Mouse (Mus musculus) layer of hippocampus, postnatal 14 days (tissue): ENCODE measurements around the gene Zfp871. TPM values are rescaled to one million over a fixed set of nuclear protein-coding genes. Genes with fewer than 3 reads are reported as not detected.

ENCODE experiments used
- DNase-seq, 2 experiments: peaks; one replicate each; pipeline ENCODE4 v3.0.0; 2021 to 2022; ENCODE audit warnings: low spot score in 2 of 2, mixed read lengths in 1 of 2
- long read RNA-seq, 2 experiments: library from polyadenylated mRNA; stranded (forward); transcript quantifications; one replicate each; pipeline ENCODE4 v2.0.0; 2021
- total RNA-seq, 2 experiments: library from RNA; stranded (reverse); gene quantifications; 2 replicates each; pipeline ENCODE4 v1.2.3; 2021

Zfp871 gene
- 10 to 100 TPM; 80.3 to 82.6 TPM for total RNA-seq
- long read RNA-seq, experiment 1, full-length matches to known transcripts = 2 of 5 reads
- long read RNA-seq, experiment 1, partial matches to known transcripts = 0 of 5 reads
- long read RNA-seq, experiment 1, other reads (novel, unspliced or antisense) = 3 of 5 reads
- long read RNA-seq, experiment 2, full-length matches to known transcripts = 1 of 4 reads
- long read RNA-seq, experiment 2, partial matches to known transcripts = 0 of 4 reads
- long read RNA-seq, experiment 2, other reads (novel, unspliced or antisense) = 3 of 4 reads

DNA sequence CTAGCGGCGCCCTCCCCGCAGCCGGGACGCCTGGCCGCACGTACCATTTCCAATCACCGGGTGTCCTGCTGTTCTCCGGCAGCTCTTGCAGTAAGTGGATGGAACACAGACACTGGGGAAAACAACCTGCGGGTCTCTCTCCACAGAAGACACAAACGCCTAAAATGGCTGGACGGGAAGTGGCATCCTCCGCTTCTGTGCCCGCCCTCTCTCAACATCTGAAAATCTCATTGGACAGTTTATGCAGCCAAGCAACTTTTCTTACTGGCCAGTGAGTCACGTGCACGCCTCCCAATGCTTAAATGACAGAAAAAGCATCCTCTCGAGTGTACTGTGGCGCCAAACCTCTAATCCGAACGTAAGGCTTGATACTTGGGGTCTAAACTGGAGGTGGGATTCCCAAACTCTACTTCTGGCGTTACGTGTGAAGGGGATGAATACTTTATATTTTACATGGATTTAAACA is at the start of gene Zfp871:
Gene Zfp871 (minus strand): TSS at position 194 of the 466 bp plus-strand sequence.
- peak; percentile 87 to 96 for DNase-seq

DNA sequence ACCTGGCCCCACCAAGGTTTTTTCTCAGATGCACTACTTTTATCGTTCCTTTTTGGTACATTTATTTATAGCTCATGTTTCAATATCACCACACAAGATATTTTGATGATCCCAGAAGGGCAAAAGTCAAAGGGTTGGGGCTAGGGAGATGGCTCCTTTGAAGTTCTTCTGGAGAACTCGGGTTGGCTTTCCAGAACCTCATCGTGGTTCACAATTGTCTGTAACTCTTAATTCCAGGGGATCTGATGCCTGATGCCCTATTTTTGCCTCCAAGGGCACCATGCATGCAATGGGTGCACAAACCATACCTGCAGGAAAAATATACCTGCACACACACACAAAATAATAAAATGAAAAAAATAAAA is 42.3 kb upstream of the Zfp871 start:
- no peak for DNase-seq

DNA sequence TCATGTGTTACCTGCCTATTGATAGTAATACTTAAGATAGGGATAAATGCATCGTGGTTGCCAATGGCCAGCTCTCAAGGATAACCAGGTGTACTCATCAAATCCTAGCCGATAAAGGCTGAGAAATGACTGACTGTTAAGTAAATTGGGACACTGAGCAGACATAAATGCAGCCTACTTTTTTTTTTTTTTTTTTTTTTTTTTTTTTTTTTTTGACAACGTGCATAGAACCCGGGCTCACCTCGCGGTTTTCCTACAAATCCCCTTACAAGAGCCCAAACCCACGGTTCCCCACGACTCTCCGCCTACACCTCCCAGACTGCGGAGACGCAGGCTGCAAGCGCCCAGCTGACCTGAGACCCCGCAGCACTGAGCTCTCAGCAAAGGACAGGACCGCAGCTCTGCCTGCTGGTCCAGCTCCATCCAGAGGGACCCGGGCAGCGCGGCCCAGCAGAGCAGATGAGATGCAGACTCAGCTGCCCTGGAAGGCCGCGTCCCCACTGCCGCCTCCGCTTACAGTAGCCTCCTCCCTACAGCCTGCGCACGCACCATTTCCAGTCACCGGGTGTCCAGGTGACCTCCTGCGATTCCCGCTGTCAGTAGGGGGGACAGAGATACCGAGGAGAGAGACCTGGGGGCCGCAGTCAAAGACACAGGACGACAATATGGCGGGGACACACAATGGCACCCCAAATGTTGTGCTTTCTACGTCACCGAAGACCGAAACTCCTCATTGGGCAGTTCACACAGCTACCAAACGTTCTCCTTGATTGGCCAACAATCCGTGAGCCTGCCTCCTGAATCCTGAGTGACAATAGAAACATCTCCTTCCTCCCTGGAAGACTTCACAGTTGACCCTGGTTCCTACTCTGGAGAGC is 41.7 kb upstream of the Zfp871 start, which contains the start of gene Zfp799:
Gene Zfp799 (minus strand): TSS at position 722 of the 878 bp plus-strand sequence.
- DNase-seq = peak; percentile 79 to 89

DNA sequence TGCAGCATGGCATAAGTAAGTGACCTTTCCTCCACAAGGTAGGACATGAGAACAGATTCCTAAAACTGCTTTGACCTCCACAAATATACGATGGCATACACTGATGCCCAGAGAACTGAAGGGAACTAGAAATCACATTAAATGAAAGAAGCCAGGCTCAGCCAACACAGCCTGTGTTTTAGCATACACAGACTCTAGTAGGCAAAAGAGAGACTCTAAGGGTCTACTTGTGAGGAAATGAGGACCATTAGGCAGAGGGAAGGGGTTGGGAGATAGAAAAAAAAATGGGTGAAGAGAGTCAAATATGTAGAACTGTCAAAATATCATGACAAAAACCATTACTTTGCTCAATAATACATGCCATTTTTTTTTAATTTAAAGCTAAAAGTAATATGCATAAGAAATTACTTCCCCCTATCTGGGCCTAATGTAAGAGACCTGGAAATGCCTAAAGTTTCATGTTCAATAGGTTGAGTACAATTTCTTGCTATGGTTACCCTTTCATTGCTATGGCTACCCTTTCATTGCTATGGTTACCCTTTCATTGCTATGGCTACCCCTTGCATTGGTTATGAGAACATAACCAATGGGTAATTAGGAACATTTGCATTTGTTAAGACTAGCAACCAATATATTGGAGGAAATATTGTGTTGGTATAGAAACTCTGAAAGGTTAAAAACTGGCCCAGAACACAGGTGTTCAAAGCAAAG is 28.1 kb upstream of the Zfp871 start:
- DNase-seq = no peak

DNA sequence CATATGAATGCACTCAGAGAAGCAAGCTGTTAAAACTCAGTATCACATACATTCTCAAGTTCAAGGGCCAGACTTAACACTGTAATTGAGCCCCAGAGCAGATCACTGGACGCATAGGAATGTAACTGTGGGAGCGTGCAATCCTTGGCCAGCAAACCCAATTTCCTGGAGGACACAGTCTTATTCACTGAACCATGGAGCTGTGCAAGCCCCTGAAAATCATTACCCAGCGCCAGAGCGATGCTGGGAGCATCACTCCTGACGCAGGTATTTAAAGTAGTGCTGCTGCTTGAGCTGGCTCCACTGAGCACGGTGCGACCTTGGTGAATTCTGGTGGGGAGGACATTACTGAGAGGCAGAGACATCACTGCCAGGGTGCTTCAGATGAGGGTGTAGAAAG is 26.0 kb upstream of the Zfp871 start:
- DNase-seq = no peak

DNA sequence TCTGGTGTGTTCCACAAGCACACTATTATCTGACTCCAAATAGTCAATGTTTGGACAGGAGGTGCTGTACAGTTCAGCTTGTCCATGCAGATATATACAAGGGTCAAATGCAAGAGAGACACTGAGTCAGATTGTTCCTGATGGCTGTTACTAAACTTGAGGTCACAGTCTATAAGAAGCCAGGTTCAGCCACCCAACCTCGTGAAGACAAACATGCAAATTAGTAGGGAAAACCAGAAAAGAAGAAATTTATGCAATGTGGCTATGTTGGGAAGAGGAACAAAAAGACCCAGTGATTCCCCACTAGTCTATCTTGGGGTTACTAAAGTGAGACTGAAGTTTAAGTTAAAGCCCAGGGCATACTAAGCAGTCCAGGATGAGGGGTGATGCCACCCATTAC is 22.6 kb upstream of the Zfp871 start:
- DNase-seq = no peak

DNA sequence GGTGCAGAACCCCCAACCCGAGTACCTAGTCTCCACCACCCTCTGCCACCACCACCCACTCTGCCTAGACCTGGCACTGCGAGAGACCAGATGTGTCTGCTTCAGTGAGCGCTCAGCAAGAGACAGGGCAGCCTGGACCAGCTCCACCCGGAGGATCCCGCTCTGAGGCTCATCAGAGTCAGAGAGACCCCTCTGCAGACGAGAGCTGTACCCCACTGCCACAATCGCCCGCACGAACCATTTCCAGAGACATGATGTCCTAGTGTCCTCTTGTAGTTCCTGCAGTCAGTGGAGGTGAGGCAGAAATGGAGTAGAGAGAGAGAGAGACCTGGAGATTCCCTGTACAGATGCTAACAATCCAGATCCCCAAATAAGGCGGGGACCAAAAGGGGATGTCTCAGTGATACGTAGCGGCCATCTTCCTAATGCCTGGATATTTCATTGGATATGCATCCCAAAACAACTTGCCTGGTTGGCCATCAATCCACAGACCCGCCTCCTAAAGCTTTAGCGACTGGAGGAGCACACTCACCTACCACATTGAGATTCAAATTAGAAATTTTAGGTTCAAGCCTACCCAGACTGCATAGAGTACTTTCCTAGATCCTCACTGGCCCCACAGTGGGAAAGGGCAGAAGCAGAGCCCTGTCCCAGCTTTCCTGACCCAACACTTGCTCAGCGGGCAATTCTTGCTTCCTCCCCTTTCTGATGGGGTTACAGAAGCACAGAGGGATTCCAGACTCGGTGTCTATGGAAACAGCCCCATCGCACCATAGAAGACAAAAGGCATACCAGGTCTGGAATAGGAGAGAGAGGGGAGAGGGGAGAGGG is 21.7 kb upstream of the Zfp871 start, which contains the start of gene Zfp811:
Gene Zfp811 (minus strand): TSS at position 388 of the 831 bp plus-strand sequence.
- peak; percentile 56 to 81 for DNase-seq

DNA sequence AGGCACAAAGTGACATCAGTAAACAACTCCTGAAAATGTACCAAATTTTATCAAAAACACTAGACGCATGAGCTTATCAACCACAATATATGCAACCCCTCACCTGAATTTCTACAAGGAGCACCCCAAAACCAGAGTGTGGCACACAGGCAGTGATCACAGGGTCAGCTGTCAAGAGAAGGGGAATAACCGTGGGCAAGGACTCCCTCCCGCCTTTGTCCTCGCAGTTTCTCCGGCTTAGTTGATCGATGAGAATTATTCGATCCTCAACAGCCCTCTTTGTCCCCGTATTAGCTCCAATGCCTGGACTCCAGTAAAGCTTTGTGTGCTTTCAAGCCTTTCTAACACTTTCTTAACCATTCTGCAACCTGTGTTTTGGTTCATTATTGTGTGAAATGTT is 20.8 kb upstream of the Zfp871 start:
- DNase-seq = peak in 1 of 2 experiments; percentile 26

DNA sequence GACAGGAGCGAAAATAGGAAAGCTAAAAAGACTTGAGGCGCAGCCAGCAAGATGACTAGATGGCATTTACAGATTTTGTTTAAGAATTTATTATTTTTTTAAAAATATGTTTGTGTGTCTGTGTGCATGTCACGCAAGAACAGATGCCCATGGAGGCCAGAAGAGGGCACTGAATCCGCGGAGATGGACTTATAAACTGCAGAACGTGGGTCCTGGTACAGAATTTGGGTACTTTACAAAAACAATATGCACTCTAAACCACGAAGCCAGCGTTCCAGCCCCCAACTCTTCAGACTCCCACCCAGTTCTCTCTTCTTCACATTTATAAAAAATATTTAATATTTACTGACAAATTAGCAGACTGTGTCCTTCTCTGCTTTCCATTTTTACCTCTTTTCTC is 1.2 kb upstream of the Zfp871 start:
- DNase-seq = no peak

DNA sequence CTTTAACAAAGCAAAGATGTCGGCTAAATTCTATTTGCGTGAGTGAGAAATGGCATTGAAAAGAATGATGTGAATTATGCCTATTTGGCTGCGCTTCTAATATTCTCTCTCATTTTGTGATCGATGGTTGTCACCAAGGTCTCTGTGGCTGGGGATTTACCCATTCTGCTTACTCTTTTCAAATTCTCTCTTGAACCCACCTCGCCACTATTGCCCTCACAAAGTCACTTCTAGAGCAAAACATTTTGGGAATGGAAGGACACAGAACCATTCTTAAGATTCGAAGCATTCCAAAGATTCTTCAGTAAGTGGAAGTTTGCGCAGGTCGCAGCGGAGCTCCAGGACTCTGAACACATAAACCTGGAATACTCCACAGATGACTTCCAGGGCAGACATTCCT is 489 bp upstream of the Zfp871 start:
- DNase-seq = no peak

DNA sequence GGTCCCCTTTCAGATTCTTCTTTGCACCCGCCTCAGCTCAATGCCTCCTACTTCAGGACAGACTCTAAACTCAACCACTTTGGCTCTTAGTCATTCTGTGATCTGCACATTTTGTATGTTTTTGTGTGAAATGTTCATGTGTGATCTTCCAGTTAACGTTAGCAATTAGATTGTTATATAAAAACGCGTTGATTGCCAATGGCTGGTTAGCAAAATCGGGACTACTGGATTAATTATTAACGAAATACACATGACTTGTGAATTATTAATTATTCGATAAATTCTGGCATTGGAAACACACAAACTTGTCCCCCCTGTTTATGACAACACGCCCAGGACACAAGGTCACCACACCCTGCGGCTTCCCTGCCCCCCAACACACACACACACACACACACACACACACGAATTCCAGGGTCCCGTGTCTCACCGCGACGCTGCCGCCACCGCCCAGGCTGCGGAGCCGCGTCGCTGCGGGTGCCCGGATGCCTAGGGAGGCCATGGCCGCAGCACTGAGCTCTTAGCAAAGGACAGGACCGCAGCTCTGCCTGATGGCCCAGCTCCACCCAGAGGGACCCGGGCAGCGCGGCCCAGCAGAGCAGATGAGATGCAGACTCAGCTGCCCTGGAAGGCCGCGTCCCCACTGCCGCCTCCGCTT is 522 bp downstream of the Zfp871 start:
- DNase-seq = peak in 1 of 2 experiments; percentile 29

DNA sequence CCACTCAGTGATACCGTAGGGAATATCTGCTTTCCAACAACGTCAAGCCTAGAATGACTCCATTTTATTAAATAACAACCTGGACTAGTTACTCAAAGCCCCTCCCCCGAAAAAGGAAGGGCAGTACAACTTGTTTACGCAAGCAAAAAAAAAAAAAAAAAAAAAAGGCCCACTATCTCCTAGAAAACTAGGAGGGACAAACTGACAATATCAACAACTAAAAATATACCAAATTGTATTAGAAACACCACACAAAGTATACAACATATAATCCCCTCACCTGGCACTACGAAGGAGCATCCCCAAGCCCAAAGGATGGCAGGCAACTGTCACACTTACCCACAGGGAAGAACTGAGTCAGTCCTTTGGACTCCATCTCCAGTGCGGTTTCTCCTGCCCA is 1.1 kb downstream of the Zfp871 start:
- no peak for DNase-seq

DNA sequence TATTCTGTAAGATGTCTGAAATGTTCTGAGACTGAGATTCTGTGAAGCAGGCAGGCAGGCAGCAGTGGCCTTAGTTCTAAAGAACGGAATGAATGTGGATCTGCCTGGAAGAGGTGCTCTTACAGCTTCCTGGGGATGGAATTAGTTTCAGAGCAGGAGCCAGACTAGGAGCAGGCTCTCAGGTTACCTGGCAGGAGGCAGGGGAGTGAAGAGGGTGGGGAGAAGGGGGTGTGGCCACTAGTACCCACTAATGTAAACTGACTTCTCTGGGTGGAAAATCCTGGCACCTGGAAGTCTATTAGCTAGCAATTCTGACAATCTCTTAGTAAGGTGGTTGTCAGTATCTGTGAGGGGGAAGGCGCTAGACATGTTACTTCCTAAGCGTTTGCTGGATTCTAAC is 2.4 kb downstream of the Zfp871 start:
- DNase-seq = no peak

DNA sequence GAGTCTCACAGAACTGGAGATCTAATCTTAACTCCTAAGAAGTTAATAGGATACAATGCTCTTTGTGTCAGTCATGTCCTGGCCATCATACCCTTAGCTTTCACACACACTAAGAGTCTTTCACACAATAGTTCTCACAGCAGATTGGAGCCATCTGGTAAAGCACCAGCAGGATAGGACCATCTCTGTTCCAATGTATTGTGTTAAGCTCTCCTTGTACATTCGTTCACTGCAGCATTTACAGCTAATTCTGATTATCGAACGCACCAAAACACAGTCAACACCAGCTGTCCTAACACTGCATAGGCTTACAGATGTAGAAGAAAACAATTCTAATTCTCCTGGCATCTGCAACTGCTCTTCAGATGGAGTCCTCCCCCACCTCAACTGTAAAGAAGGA is 10.5 kb downstream of the Zfp871 start:
- DNase-seq = peak; percentile 12 to 62

DNA sequence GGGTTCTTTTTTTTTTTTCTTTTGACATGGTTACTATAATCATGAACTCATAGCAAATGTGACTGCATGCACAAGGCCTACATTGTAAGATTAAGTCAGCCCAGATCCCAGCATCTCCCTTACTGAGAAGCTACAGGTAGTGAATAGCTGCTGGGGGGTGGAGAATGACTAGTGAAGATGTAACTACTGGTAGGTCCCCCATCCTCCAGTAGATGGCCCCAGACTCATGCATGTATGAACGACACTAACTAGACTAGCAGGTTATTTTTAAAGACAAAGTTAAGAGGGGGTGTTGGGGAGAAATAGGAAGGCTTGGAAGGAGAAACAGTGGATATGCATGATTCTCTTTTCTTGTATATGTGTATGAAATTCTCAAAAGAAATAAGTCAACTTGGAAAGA is 16.9 kb downstream of the Zfp871 start:
- DNase-seq = no peak

DNA sequence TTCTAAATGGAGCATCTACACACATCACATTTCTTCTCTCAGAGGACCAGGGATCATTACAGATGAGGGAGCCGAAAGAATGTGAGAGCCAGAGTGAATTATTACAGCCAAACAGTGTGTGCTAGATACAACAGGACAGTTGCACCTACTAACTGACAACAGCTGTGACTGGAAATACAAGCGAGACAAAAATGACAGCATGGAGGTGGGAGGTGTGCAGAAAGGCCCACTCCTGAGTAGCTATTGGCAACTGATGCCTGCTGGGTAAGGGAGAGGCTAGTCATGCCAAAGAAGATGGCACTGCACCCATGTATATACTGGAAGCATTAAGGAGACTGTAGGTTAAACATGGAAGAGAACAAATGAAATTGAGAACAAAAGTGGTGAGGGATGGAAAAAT is 21.7 kb downstream of the Zfp871 start:
- no peak for DNase-seq

DNA sequence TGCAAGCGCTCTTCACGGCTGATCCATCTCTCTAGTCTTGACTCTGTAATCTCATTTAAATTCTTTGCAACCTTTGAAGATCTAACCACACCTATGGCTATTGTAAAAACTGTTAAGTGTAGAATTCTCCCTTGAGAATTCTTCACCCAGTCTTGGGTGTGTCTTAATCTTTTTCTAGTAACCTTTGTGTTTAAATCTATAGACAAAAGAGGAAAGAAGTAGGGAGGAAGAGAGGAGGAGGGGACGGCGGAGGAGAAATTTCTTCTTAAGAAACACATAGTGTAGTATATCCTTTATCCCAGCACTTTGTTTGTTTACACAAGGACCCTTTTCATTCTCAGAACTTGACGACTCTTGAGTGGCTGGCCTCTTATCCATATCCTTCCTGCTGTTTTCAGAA is 30.8 kb downstream of the Zfp871 start:
- DNase-seq = no peak

DNA sequence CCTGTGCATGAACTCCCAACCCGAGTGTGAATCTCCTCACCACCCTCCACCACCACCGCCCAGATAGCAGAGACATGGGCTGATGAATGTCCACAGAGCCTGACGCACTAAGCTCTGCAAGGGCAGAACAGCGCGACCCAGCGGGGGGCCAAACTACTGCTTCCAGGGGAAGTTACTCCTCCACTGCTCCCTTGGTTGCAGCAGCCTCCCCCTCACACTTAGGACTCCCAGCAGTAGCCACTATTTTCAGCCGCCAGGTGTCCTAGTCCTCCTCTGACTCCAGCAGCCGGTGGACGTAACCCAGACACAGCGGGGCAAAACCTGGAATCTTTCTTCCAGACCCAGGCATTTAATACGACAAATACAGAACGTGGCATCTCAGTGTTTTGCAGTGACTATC is 34.5 kb downstream of the Zfp871 start:
- no peak for DNase-seq

DNA sequence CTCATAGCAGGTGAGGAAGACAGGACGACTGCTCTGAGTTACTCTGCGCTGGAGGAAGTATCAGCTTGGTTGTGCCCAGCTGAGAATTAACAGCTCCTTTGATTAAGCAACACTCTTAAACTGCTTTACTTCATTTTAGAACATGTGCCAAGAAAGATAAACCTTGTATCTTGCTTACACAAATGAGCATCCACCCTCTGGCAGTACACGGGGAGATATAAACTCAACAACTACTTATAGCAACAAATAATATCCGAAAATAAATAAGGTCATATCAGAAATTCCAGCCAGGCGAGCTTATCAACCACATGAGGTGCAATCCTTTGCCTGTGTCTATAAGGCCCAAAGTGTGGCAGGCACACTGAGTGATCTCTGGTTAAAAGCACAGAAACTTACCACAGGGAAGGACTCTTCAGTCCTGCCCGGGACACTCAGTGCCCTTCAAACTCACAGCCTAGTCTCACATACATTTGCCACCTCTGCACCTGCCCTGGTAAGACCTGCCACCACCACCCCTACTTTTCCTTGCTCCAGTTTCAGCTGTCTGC is 35.2 kb downstream of the Zfp871 start:
- DNase-seq = no peak

DNA sequence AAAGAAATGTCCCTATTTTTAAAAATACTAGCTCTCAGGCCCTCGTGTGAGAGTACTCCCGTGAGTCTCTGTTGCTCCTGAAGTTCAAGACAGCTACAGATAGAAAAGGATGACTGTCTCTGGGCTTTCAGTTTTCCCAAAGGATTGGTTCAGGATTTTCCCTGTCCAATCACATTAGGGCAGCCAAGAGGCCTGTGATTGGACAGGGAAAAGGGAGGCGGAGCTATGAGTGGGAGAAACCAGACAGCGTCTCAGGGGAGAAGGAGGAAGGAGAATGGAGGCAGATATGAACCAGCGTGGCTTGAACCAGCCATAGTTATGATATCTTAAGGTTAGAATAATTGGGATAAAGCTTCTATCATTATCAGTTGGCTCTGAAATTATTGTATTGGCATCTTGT is 37.5 kb downstream of the Zfp871 start:
- DNase-seq = no peak
